Mouse (Mus musculus) intestine, embryonic 16.5 days (tissue): Measurements from ENCODE around the gene Antxr1. TPM values are rescaled to one million over a fixed set of nuclear protein-coding genes. Genes with fewer than 3 reads are reported as not detected.
A peak's percentile ranks its signal among the peaks of the same experiment; 100 is the strongest.

Experiments used
- ATAC-seq: fragments of 200-750 bp; cut with Nextera tagmentation; 2 replicates; pipeline ENCODE4 v1.8.0; 2017; ENCODE audit warnings: moderate TSS enrichment, moderate library complexity
- H3K27ac ChIP-seq: fragments of 300-500 bp; sonication (generic); 2 replicates; pipeline ENCODE4 v1.5.1; 2014; ENCODE audit warnings: mild to moderate bottlenecking, low read length
- H3K27me3 ChIP-seq: fragments of 300-500 bp; sonication (generic); replicated peaks from 2 replicates; pipeline ENCODE4 v1.6.1; 2014; ENCODE audit warnings: low read length, control low read depth, mixed read lengths; ENCODE audit not compliant: control insufficient read depth, insufficient read depth
- H3K36me3 ChIP-seq: fragments of 300-500 bp; sonication (generic); 2 replicates; pipeline ENCODE4 v1.6.1; 2014; ENCODE audit warnings: low read length, control low read depth; ENCODE audit not compliant: control insufficient read depth, insufficient read depth
- H3K4me1 ChIP-seq: fragments of 300-500 bp; sonication (generic); 2 replicates; pipeline ENCODE4 v1.6.1; 2014; ENCODE audit warnings: low read length, control low read depth, mixed read lengths; ENCODE audit not compliant: control insufficient read depth, insufficient read depth
- H3K4me2 ChIP-seq: fragments of 300-500 bp; sonication (generic); 2 replicates; pipeline ENCODE4 v1.6.1; 2014; ENCODE audit warnings: low read depth, low read length, control low read depth
- H3K4me3 ChIP-seq: fragments of 300-500 bp; sonication (generic); 2 replicates; pipeline ENCODE4 v1.5.1; 2014; ENCODE audit warnings: mild to moderate bottlenecking, low read length
- H3K9ac ChIP-seq: fragments of 300-500 bp; sonication (generic); 2 replicates; pipeline ENCODE4 v1.6.1; 2014; ENCODE audit warnings: low read depth, low read length
- H3K9me3 ChIP-seq: fragments of 300-500 bp; sonication (generic); 2 replicates; pipeline ENCODE4 v1.6.1; 2016; ENCODE audit warnings: low read length, control low read depth; ENCODE audit not compliant: control insufficient read depth
- WGBS: fragments of 180-500 bp; shearing (Covaris S2); extraction: QIAGEN DNeasy Blood & Tissue Kit; methylation state at CpG from one replicate; pipeline ENCODE4 v1.1.7; 2014; 5-methylcytosine and 5-hydroxymethylcytosine counted together
- polyA plus RNA-seq: library from polyadenylated mRNA; unstranded; fragments of >200 nt; fragmentation: Nextera tagmentation; extraction: Ambion mirVana; gene quantifications from 2 replicates; pipeline ENCODE4 v1.2.1, GENCODE M21; 2015

Antxr1 gene
- polyA plus RNA-seq, 1 experiment from 2014 or later = 3.9 TPM

- H3K9me3 ChIP-seq = no peaks in the 10 kb centered on the region
- H3K4me2 ChIP-seq = no peak overlapping the region
- no peaks in the 10 kb centered on the region for H3K36me3 ChIP-seq
- 42% methylated on average over 2 of the region's 2 CpGs for WGBS
- no peak overlapping the region for H3K27ac ChIP-seq
- no peak overlapping the region for H3K4me3 ChIP-seq
- H3K4me1 ChIP-seq = no peaks in the 10 kb centered on the region
- ATAC-seq = no peak
- no peak overlapping the region for H3K9ac ChIP-seq
- H3K27me3 ChIP-seq = no peaks in the 10 kb centered on the region
Observed at GRCm38 (mm10) chr6:87262666-87263065, 73.0 kb downstream of the Antxr1 start.

- WGBS = 81% methylated on average over 5 of the region's 5 CpGs
- no peak overlapping the region for H3K27ac ChIP-seq
- 0 out of 2 replicates have a peak, but pooled peaks cover 2% of the 10 kb centered on the region for H3K4me1 ChIP-seq
- no peaks in the 10 kb centered on the region for H3K27me3 ChIP-seq
- H3K4me2 ChIP-seq = no peak overlapping the region
- no peak overlapping the region for H3K9ac ChIP-seq
- no peaks in the 10 kb centered on the region for H3K36me3 ChIP-seq
- ATAC-seq = no peak
- H3K9me3 ChIP-seq = no peaks in the 10 kb centered on the region
- H3K4me3 ChIP-seq = no peak overlapping the region
Observed at GRCm38 (mm10) chr6:87258976-87259375, 76.6 kb downstream of the Antxr1 start.

DNA sequence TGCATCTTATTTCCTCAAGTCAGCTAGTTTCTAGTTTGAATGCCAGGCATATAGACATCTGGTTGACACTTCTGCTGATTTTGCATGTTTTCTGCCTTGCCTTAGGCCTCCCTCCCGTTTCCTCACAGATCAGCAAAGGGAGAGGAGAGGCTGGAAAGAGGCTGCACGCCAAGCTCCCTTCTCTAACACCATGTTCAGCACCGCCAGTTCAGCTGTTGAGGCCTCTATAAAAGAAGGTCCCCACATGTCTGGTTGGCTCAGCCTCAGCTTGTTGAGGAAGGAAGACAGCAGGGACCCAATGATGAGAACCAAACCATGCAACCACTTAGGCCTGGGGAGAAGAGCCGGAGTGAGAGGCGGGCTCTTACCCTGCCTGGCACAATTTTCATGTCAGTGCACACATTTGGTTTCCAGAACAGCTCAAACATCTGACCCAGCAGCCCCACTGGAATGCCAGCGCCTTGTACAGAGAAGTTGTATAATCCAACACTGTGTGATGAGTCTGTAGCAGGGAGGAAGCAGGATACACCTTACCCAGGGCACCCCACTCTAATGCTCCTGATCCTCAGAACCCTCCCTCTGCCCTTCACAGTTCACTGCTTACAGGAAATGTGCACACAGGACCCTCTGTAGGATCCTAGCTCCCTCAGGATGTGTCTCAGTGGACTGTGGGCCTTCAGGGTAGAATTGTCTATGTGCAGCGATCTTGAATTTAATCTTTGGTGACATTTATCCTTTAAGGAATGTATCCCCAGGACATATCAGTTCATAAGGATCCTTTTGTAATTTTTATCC, 77.4 kb downstream of the Antxr1 start:
- H3K9ac ChIP-seq = no peak overlapping the region
- H3K27ac ChIP-seq = no peak overlapping the region
- 0 out of 2 replicates have a peak, but pooled peaks cover 2% of the 10 kb centered on the region for H3K4me1 ChIP-seq
- H3K9me3 ChIP-seq = no peaks in the 10 kb centered on the region
- 78% methylated on average over 7 of the region's 7 CpGs for WGBS
- H3K36me3 ChIP-seq = no peaks in the 10 kb centered on the region
- H3K4me3 ChIP-seq = no peak overlapping the region
- H3K27me3 ChIP-seq = no peaks in the 10 kb centered on the region
- no peak for ATAC-seq
- no peak overlapping the region for H3K4me2 ChIP-seq

- ATAC-seq = no peak
- no peaks in the 10 kb centered on the region for H3K27me3 ChIP-seq
- 87% methylated on average over 4 of the region's 4 CpGs for WGBS
- no peak overlapping the region for H3K4me3 ChIP-seq
- H3K9ac ChIP-seq = no peak overlapping the region
- H3K4me2 ChIP-seq = no peak overlapping the region
- H3K4me1 ChIP-seq = 0 out of 2 replicates have a peak, but pooled peaks cover 2% of the 10 kb centered on the region
- H3K36me3 ChIP-seq = no peaks in the 10 kb centered on the region
- H3K27ac ChIP-seq = no peak overlapping the region
- no peaks in the 10 kb centered on the region for H3K9me3 ChIP-seq
Observed at GRCm38 (mm10) chr6:87257471-87257870, 78.2 kb downstream of the Antxr1 start.

- 88% methylated on average over 12 of the region's 12 CpGs for WGBS
- no peak for ATAC-seq
Observed at GRCm38 (mm10) chr6:87255668-87256067, 80.0 kb downstream of the Antxr1 start.

DNA sequence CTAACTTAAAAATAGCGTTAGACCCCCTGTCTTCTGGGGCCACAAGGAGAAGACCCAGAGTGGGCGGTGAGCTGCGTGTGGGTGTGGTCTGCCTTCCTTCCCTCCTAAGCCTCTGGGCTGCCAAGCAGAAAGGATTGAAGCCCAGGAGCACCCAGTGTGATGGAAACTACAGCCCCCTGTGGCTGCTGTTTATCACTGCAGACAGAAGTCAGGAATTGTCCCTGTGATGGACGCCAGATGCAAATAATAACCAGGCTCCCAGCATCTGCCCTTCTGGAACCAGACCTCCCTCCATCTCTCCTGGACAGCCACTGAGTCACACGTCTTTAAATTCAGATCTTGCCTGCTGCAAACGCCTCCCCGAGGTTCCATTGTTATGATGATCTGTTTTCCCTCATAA, 80.9 kb downstream of the Antxr1 start:
- H3K9ac ChIP-seq = no peak overlapping the region
- H3K4me3 ChIP-seq = no peak overlapping the region
- no peaks in the 10 kb centered on the region for H3K27me3 ChIP-seq
- no peaks in the 10 kb centered on the region for H3K9me3 ChIP-seq
- no peak overlapping the region for H3K27ac ChIP-seq
- WGBS = 26% methylated on average over 7 of the region's 7 CpGs
- ATAC-seq = peak; percentile 48
- no peaks in the 10 kb centered on the region for H3K36me3 ChIP-seq
- 0 out of 2 replicates have a peak, but pooled peaks cover 2% of the 10 kb centered on the region for H3K4me1 ChIP-seq
- no peak overlapping the region for H3K4me2 ChIP-seq

More at GRCm38 (mm10) chr6:87255668-87256067, 80.0 kb downstream of the Antxr1 start:
- Histone ChIP-seq H3K27me3 (no peaks in the 10 kb centered on the region), H3K27ac (no peak overlapping the region; the same call in 1 of the 2 replicates), H3K9ac (no peak overlapping the region), H3K4me3 (no peak overlapping the region), H3K9me3 (no peaks in the 10 kb centered on the region), H3K36me3 (no peaks in the 10 kb centered on the region), H3K4me2 (no peak overlapping the region), H3K4me1 (0 out of 2 replicates have a peak, but pooled peaks cover 2% of the 10 kb centered on the region)

- Histone ChIP-seq H3K27ac (no peak overlapping the region), H3K4me2 (no peak overlapping the region), H3K9ac (no peak overlapping the region), H3K4me1 (0 out of 2 replicates have a peak, but pooled peaks cover 2% of the 10 kb centered on the region), H3K9me3 (no peaks in the 10 kb centered on the region), H3K4me3 (no peak overlapping the region), H3K27me3 (no peaks in the 10 kb centered on the region), H3K36me3 (no peaks in the 10 kb centered on the region)
- 73% methylated on average over 5 of the region's 5 CpGs for WGBS
- ATAC-seq = no peak
Observed at GRCm38 (mm10) chr6:87251716-87252115, 83.9 kb downstream of the Antxr1 start.

DNA sequence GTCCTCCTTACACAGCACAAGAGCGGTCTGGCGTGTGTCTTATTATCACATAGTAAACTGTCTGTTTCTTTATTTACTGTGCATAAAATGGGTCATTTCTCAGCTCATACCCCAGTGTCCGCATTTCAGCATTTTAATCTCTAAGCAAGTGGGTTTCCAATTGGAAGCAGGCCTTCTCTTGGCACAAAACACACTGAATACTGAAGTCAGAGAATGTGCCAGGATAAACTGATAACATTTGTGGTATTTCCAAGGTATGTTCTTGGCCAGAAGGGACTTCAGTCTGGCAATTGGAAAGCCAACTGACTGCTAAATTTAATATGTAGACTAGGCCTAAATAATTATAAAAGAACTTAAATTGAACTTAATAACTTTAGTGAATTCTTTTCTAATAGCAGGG, 84.9 kb downstream of the Antxr1 start:
- Histone ChIP-seq H3K27me3 (no peaks in the 10 kb centered on the region), H3K36me3 (no peaks in the 10 kb centered on the region), H3K4me2 (no peak overlapping the region), H3K4me3 (no peak overlapping the region), H3K4me1 (0 out of 2 replicates have a peak, but pooled peaks cover under 1% of the 10 kb centered on the region), H3K9ac (no peak overlapping the region), H3K9me3 (no peaks in the 10 kb centered on the region), H3K27ac (no peak overlapping the region)
- ATAC-seq = no peak
- WGBS = 84% methylated on average over 3 of the region's 3 CpGs

DNA sequence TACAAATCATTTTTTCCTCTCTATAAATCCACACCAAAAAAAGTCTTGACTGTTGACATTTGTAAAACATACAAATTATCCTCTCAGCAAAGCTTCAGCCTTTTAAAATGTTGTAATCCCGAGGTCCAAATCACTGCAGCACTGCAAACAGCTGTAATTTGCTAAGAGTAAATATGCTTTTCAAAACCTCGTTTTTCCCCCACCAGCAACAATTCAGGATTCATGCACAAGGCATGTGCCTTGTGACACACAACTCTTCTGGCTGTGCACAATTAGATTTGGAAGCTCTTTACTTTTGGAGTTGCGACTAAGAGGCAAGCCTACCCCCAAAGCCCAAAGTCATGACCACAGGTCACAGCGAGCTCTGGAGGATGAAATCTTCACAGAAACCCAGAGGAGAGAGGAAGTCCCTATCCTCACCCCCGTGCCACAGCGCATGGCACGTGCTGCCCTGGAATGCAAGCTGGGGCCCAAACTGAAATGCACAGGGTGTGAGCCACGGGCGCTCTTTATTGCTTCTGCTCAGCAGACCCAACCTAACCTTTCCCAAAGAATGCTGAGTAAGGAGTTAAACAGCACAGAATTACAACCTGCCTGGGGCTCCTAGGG, 87.3 kb downstream of the Antxr1 start:
- H3K4me2 ChIP-seq = no peak overlapping the region
- H3K4me3 ChIP-seq = no peak overlapping the region
- no peak overlapping the region for H3K9ac ChIP-seq
- no peaks in the 10 kb centered on the region for H3K4me1 ChIP-seq
- no peak overlapping the region for H3K27ac ChIP-seq
- H3K27me3 ChIP-seq = no peaks in the 10 kb centered on the region
- 60% methylated on average over 9 of the region's 9 CpGs for WGBS
- ATAC-seq = 0 out of 2 replicates have a peak, but pooled peaks have one; percentile 36
- H3K9me3 ChIP-seq = no peaks in the 10 kb centered on the region
- no peaks in the 10 kb centered on the region for H3K36me3 ChIP-seq
